Mouse (Mus musculus) kidney, embryonic 16.5 days (tissue): ENCODE measurements around the gene Sdc4. TPM values are rescaled to one million over a fixed set of nuclear protein-coding genes. Genes with fewer than 3 reads are reported as not detected.
A peak's percentile ranks its signal among the peaks of the same experiment; 100 is the strongest.

ENCODE experiments used
- ATAC-seq: fragments of 200-750 bp; cut with Nextera tagmentation; 2 replicates; pipeline ENCODE4 v1.8.0; 2017; ENCODE audit warnings: moderate TSS enrichment; ENCODE audit not compliant: low FRiP score, low TSS enrichment
- H3K27ac ChIP-seq: fragments of 300-500 bp; sonication (generic); 2 replicates; pipeline ENCODE4 v1.5.1; 2014; ENCODE audit warnings: low read length
- H3K27me3 ChIP-seq: fragments of 300-500 bp; sonication (generic); 2 replicates; pipeline ENCODE4 v1.6.1; 2014; ENCODE audit warnings: low read length, control low read depth, mixed read lengths; ENCODE audit not compliant: insufficient read depth
- H3K36me3 ChIP-seq: fragments of 300-500 bp; sonication (generic); 2 replicates; pipeline ENCODE4 v1.6.1; 2014; ENCODE audit warnings: low read length, control low read depth, mixed read lengths; ENCODE audit not compliant: insufficient read depth
- H3K4me1 ChIP-seq: fragments of 300-500 bp; sonication (generic); 2 replicates; pipeline ENCODE4 v1.6.1; 2014; ENCODE audit warnings: low read length, control low read depth, mixed read lengths; ENCODE audit not compliant: insufficient read depth
- H3K4me2 ChIP-seq: fragments of 300-500 bp; sonication (generic); replicated peaks from 2 replicates; pipeline ENCODE4 v1.6.1; 2014; ENCODE audit warnings: low read depth, low read length
- H3K4me3 ChIP-seq: fragments of 300-500 bp; sonication (generic); 2 replicates; pipeline ENCODE4 v1.5.1; 2014; ENCODE audit warnings: mild to moderate bottlenecking, low read length
- H3K9ac ChIP-seq: fragments of 300-500 bp; sonication (generic); replicated peaks from 2 replicates; pipeline ENCODE4 v1.6.1; 2014; ENCODE audit warnings: low read length
- H3K9me3 ChIP-seq: fragments of 300-500 bp; sonication (generic); 2 replicates; pipeline ENCODE4 v1.6.1; 2016; ENCODE audit warnings: low read length, control low read depth
- WGBS: fragments of 180-500 bp; shearing (Covaris S2); extraction: QIAGEN DNeasy Blood & Tissue Kit; methylation state at CpG from one replicate; pipeline ENCODE4 v1.1.7; 2014; 5-methylcytosine and 5-hydroxymethylcytosine counted together
- polyA plus RNA-seq: library from polyadenylated mRNA; unstranded; fragments of >200 nt; fragmentation: Nextera tagmentation; extraction: Ambion mirVana; gene quantifications from 2 replicates; pipeline ENCODE4 v1.2.1, GENCODE M21; 2015

Sdc4 gene
- polyA plus RNA-seq, 1 experiment from 2014 or later: 209 TPM

DNA sequence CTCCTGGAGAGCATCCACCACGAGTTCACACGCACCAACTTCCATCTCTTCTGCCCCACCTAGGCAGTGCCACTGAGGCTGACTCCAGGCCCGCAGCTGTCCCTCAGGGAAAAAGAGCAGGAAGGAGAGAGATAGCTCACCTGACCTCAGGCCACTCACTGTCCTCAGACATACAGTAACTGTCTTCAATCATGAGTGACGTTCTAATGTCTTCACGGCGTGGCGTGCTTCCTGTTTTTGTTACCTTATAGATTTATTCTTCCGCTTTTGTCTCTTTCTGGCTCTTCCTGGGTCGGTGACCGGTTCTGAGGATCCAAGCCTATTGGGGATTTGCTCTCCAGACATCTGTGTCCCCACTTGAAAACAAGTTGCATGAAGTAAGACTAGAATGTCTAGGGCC, 29.1 kb downstream of the Sdc4 start:
- peak overlapping the region; percentile 42; the same call in 1 of the 2 replicates for H3K9ac ChIP-seq
- H3K4me3 ChIP-seq: peak overlapping the region; percentile 19; the same call in 1 of the 2 replicates
- no peak overlapping the region for H3K27ac ChIP-seq
- WGBS: 62% methylated on average over 10 of the region's 10 CpGs
- no peaks in the 10 kb centered on the region for H3K36me3 ChIP-seq
- H3K27me3 ChIP-seq: peaks cover 20% of the 10 kb centered on the region
- no peak for ATAC-seq
- H3K4me1 ChIP-seq: peaks cover 15% of the 10 kb centered on the region; the same call in 1 of the 2 replicates
- peak overlapping the region; percentile 47 for H3K4me2 ChIP-seq
- no peaks in the 10 kb centered on the region for H3K9me3 ChIP-seq

DNA sequence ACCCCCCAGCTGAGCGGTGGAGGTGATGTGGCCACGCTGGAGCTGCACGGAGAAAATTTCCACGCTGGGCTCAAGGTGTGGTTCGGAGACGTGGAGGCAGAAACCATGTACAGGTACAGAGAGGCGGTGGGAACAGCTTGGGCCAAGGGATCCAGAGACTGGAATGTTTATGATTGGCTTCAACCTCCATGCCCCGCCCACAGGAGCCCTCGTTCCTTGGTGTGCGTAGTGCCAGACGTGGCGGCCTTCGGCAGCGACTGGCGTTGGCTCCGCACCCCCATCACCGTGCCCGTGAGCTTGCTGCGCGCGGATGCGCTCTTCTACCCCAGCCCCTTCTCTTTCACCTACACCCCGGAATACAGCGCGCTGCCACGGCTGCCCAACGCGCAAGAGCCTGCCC, 29.5 kb downstream of the Sdc4 start:
- Histone ChIP-seq H3K4me2 (peak overlapping the region; percentile 47), H3K27me3 (peaks cover 25% of the 10 kb centered on the region), H3K9me3 (no peaks in the 10 kb centered on the region), H3K9ac (peak overlapping the region; percentile 42; the same call in 1 of the 2 replicates), H3K27ac (no peak overlapping the region), H3K36me3 (no peaks in the 10 kb centered on the region), H3K4me3 (peak overlapping the region; percentile 19; the same call in 1 of the 2 replicates), H3K4me1 (peaks cover 11% of the 10 kb centered on the region; the same call in 1 of the 2 replicates)
- WGBS: 17% methylated on average over 28 of the region's 28 CpGs
- no peak for ATAC-seq

DNA sequence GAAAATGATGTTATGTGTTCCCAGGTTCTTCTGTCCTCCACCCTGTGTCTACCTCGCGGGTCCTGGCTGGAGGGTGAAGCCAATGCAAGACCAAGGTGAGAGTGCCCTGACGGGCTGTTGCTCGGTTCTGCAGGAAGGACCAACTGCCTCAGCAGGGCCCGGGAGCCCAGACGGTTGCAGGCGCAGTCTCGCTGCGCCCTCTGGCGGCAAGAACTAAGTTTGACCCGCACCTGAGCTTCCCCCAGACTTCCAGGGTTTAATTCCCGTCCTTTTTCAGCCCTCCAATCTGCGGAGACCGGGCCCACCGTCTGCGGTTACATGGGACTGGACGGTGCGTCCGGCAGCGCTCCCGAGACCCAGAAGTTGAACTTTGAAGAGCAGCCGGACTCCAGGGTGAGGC, 36.0 kb downstream of the Sdc4 start:
- no peak for ATAC-seq

DNA sequence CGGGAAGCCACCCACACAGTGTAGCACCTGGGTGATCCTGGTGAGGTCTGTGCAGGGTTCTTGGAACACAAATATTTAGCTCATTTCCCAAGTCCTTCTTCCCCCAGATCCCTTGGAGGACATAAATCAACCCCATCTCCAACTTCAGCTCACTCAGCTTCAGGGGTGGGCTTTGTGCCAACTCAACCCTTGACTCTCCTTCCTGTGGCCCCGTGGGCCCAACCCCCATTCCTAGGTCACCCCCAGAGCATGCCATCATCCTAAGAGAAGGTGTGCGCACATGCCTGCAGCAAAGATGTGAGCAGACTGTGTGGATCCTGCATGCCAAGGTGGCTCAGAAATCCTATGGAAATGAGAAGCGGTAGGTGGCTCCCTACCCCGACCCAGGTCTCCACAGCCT, 38.2 kb downstream of the Sdc4 start:
- WGBS: 44% methylated on average over 5 of the region's 5 CpGs
- H3K9ac ChIP-seq: no peak overlapping the region
- H3K27ac ChIP-seq: no peak overlapping the region
- no peak overlapping the region for H3K4me3 ChIP-seq
- no peak overlapping the region for H3K4me2 ChIP-seq
- no peaks in the 10 kb centered on the region for H3K36me3 ChIP-seq
- no peaks in the 10 kb centered on the region for H3K9me3 ChIP-seq
- H3K27me3 ChIP-seq: peaks cover 96% of the 10 kb centered on the region
- peaks cover 16% of the 10 kb centered on the region for H3K4me1 ChIP-seq
- ATAC-seq: no peak

More for the DNA sequence above, 36.0 kb downstream of the Sdc4 start:
- H3K9me3 ChIP-seq: no peaks in the 10 kb centered on the region
- 0 out of 2 replicates have a peak overlapping the region, but pooled peaks have one; percentile 17 for H3K4me3 ChIP-seq
- no peak overlapping the region for H3K27ac ChIP-seq
- no peak overlapping the region for H3K9ac ChIP-seq
- H3K36me3 ChIP-seq: no peaks in the 10 kb centered on the region
- WGBS: under 1% methylated on average over 22 of the region's 22 CpGs
- H3K27me3 ChIP-seq: peaks cover 80% of the 10 kb centered on the region
- peaks cover 12% of the 10 kb centered on the region for H3K4me1 ChIP-seq
- peak overlapping the region; percentile 29; the same call in 1 of the 2 replicates for H3K4me2 ChIP-seq

DNA sequence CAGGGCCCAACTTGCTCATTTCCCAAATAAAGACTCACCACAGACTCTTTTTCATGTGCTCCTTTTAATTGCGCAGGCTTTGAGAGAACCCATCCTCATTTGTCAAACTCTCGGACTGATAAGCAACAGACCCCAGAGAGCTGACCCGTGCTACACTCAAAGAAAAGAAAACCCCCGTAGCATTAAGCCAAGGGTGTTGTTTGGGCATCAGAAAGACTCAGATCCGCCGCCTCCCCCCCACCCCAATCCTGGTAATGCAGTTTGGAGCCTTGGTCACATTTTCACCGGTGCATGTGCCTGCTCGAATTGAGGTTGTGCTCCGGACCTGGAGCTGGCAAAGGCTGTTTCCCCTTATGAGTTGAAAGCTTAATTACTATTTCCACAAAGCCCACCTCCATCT, 38.6 kb downstream of the Sdc4 start, which contains the start of gene Matn4:
Gene Matn4, minus strand, starts transcription at position 101 of the 400 bp plus-strand sequence.
- Histone ChIP-seq H3K9ac (peak within 1 kb of the TSS; percentile 33), H3K27ac (no peak within 1 kb of the TSS), H3K9me3 (no peaks in the 10 kb centered on the region), H3K4me3 (peak within 1 kb of the TSS; percentile 39), H3K4me1 (peaks cover 17% of the 10 kb centered on the region), H3K27me3 (peaks cover 96% of the 10 kb centered on the region), H3K36me3 (no peaks in the 10 kb centered on the region), H3K4me2 (peak within 1 kb of the TSS; percentile 59)
- 10% methylated on average over 9 of the region's 9 CpGs for WGBS
- no peak for ATAC-seq

DNA sequence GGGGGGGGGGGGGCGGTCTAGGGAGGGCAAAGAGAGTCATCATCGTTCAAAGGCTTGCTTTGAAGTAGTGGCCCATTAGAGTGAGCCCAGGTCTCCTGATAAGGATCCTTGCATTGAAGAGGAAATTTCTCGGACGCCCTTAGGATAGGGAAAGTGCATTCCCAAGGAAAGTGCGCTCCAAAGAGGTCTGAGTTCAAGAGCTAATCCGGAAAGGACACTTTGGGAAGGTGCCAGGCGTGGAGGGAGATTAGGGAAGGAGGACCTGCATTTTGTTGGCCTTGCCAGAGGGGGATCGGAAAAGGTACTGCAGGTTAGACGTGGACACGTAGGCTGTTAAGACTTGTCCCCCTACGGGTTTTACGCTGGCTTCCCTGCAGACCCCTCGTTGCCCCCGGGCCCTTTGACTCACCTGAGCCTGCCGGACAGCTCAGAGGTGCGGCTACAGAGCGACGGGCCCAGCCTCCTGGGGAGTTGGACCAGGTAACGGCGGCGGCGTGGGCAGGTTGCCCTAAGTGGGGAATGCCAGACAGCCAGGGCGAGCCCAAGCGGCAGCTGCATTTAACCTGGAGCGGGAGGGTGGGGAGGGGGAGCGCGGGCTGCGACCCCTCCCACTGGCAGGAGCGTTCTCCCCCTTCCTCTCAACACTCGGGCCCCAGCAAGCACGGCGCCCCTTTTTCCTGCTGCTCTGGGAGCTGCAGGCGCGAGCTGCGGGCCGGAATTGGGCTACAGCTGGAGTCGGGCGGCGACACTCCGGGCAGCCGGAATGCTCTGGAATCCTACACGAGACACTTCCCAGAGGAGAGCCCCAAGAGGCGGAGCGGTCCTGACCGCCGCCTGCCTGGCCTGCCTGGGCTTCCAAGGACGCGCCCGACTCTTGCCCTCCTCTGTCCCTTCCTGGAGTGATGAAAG, 39.4 kb downstream of the Sdc4 start:
- Histone ChIP-seq H3K9me3 (no peaks in the 10 kb centered on the region), H3K27ac (no peak overlapping the region), H3K4me1 (peaks cover 17% of the 10 kb centered on the region), H3K4me2 (peak overlapping the region; percentile 59), H3K4me3 (peak overlapping the region; percentile 39), H3K9ac (peak overlapping the region; percentile 33), H3K36me3 (no peaks in the 10 kb centered on the region), H3K27me3 (peaks cover 96% of the 10 kb centered on the region)
- ATAC-seq: no peak
- WGBS: 1% methylated on average over 41 of the region's 49 CpGs

DNA sequence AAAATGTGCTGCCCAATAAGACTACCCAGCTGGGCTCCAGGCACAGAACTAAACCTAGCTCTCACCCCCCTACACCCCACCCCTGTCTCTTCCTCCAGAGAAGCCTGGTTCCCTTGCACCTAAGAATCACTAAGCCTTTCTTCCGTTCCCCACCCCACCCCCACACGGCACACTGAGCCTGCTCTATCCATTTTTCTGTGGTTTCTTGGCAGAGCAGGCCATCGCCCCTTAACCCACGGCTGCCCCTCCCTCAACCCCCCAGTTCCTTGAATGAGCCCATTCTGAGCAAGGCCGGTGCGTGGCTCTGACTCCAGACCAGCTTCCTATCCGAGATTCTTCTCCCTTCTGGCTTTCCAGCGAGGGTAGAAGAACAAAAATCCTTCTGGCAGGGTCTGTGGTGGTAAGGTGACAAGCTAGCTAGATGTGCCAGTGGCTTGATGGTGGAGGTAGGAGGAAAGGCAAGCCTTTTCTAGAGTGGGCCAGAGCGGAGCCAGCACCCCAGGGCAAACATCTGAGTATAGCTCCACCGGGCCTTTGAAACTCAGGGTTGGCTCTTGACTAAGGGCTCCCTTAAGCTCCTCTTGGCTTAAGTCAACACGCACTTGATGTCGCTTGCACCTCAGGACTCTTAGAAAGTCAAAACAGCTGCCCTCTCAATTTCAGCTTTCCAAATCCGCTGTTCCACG, 40.1 kb downstream of the Sdc4 start:
- WGBS: 17% methylated on average over 14 of the region's 14 CpGs
- Histone ChIP-seq H3K36me3 (no peaks in the 10 kb centered on the region), H3K27me3 (peaks cover 94% of the 10 kb centered on the region), H3K27ac (no peak overlapping the region), H3K4me1 (peaks cover 17% of the 10 kb centered on the region), H3K9me3 (no peaks in the 10 kb centered on the region), H3K4me3 (no peak overlapping the region), H3K9ac (no peak overlapping the region), H3K4me2 (no peak overlapping the region)
- ATAC-seq: no peak

DNA sequence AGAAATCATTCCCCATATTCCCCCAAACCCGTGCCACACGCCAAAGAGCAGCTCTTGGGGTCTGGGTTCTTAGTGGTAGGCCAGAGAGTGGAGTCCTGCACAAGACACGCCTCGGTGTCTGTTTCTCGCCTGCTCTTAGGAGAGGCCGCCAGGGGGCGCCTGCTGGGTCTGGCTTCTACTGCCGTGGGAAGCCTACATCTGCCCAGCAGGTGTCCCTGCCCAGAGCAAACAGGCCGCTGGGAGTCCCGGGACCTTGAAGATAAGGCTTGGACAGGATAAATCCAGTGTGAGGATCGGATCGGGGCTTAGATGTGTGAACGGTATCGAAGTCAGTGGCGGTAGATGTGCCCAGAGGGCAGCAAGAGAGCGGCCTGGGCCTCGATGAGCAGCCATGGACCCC, 40.8 kb downstream of the Sdc4 start, which contains the start of gene Rbpjl:
Gene Rbpjl, plus strand, starts transcription at position 236 of the 400 bp plus-strand sequence.
- peak; percentile 52 for ATAC-seq
- H3K27ac ChIP-seq: no peak within 1 kb of the TSS

DNA sequence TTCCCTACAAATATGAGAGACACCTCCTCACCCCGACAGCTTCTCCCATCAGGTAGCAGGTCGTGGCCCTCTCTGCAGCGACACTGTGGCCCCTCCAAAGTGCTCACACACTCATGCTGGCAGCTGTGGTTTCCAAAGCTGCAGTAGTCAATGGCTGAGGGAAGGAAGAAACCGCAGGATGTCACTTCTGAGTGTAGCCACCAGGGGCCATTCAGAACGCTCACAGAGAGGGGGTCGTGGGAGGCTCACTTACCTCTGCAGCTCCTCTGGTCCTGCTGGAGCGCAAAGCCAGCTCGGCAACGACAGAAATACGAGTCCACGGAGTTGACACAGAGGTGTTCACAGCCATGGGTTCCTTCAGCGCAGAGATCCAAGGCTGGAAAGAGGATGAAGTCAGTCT, 46.8 kb downstream of the Sdc4 start:
- H3K4me2 ChIP-seq: no peak overlapping the region
- 71% methylated on average over 12 of the region's 12 CpGs for WGBS

More for the DNA sequence above, 40.8 kb downstream of the Sdc4 start, which contains the start of gene Rbpjl:
- 4% methylated on average over 17 of the region's 17 CpGs for WGBS
- Histone ChIP-seq H3K36me3 (no peaks in the 10 kb centered on the region), H3K4me1 (peaks cover 17% of the 10 kb centered on the region), H3K4me3 (no peak within 1 kb of the TSS), H3K4me2 (no peak within 1 kb of the TSS; the same call in 1 of the 2 replicates), H3K9ac (no peak within 1 kb of the TSS), H3K9me3 (no peaks in the 10 kb centered on the region), H3K27me3 (peaks cover 88% of the 10 kb centered on the region)

More for the DNA sequence above, 46.8 kb downstream of the Sdc4 start:
- H3K27me3 ChIP-seq: peaks cover 33% of the 10 kb centered on the region
- H3K9ac ChIP-seq: no peak overlapping the region
- 0 out of 2 replicates have a peak, but pooled peaks cover 3% of the 10 kb centered on the region for H3K9me3 ChIP-seq
- no peak overlapping the region for H3K4me3 ChIP-seq
- no peaks in the 10 kb centered on the region for H3K36me3 ChIP-seq
- no peak overlapping the region for H3K27ac ChIP-seq
- H3K4me1 ChIP-seq: peaks cover 5% of the 10 kb centered on the region
- no peak for ATAC-seq
